Mouse (Mus musculus) kidney, adult 2 months (tissue): ENCODE measurements around the gene Arhgap32. TPM values are rescaled to one million over a fixed set of nuclear protein-coding genes. Genes with fewer than 3 reads are reported as not detected.

Experiments used
- DNase-seq: peaks from one replicate; pipeline ENCODE4 v3.0.0; 2021
- H3K27ac ChIP-seq: fragments of 200-500 bp; 2 replicates; pipeline ENCODE4 v1.5.1; 2012; ENCODE audit warnings: low read depth, low read length, control low read depth, inconsistent platforms; ENCODE audit not compliant: insufficient read depth
- H3K27me3 ChIP-seq: fragments of 200-500 bp; replicated peaks from 2 replicates; pipeline ENCODE4 v1.6.1; 2012; ENCODE audit warnings: mild to moderate bottlenecking, moderate library complexity, low read length, inconsistent platforms; ENCODE audit not compliant: control insufficient read depth, insufficient read depth
- H3K36me3 ChIP-seq: fragments of 200-500 bp; 2 replicates; pipeline ENCODE4 v1.6.1; 2012; ENCODE audit warnings: mild to moderate bottlenecking, moderate library complexity, low read length, inconsistent platforms; ENCODE audit not compliant: control insufficient read depth, insufficient read depth
- H3K4me1 ChIP-seq: fragments of 200-500 bp; 2 replicates; pipeline ENCODE4 v1.6.1; 2011; ENCODE audit warnings: low read length; ENCODE audit not compliant: control insufficient read depth, insufficient read depth
- H3K4me3 ChIP-seq: fragments of 200-500 bp; 2 replicates; pipeline ENCODE4 v1.5.1; 2011; ENCODE audit warnings: mild to moderate bottlenecking, low read depth, low read length, control low read depth; ENCODE audit not compliant: insufficient read depth
- CTCF ChIP-seq: fragments of 200-500 bp; conservative IDR thresholded peaks from 2 replicates; pipeline ENCODE4 v1.5.1; 2011; ENCODE audit warnings: low read depth, mild to moderate bottlenecking, control low read depth, low read length, moderate library complexity, mixed read lengths; ENCODE audit not compliant: insufficient read depth, insufficient read length
- POLR2A ChIP-seq: fragments of 200-500 bp; IDR thresholded peaks from one replicate; pipeline ENCODE4 v1.6.1; 2011; ENCODE audit warnings: low read depth, low read length, control low read depth
- WGBS: fragments of 180-500 bp; shearing (Covaris S2); methylation state at CpG from one replicate; pipeline ENCODE4 v1.1.7; 2018; 5-methylcytosine and 5-hydroxymethylcytosine counted together
- polyA plus RNA-seq: library from polyadenylated mRNA; depleted of rRNA; stranded (reverse); fragments of >200 nt; gene quantifications from 2 replicates; pipeline ENCODE4 v1.2.3, GENCODE M21; 2012; rRNA removed

Arhgap32 gene
- polyA plus RNA-seq = 9.5 and 10.1 TPM in 2 replicates

DNA sequence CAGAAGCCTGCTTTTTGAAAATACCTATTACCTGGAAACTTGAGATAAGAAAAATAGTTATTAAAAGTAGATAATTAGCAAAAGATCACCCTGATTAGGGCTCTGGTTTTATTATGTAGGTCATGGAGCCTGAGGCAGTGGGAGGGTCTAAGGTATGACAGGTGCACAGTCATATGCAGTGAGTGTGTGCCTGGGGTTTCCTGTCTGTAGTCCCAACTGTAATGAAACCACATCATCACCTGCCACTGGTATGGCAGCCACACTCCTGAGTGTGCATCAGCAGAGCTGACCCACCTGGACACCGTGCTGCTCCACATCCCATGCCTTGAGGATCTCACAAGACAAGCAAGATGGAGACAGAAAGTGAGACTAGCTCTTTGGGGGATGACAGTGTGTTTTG lies at the start of gene Arhgap32:
Gene Arhgap32 (plus strand): TSS at position 351 of the 400 bp plus-strand sequence.
- peak within 1 kb of the TSS; percentile 83 for H3K27ac ChIP-seq
- H3K27me3 ChIP-seq = no peaks in the 10 kb centered on the region
- H3K4me1 ChIP-seq = peaks cover 28% of the 10 kb centered on the region
- no peak for DNase-seq
- H3K4me3 ChIP-seq = no peak within 1 kb of the TSS
- H3K36me3 ChIP-seq = no peaks in the 10 kb centered on the region
- 87% methylated on average over 1 of the region's 1 CpGs for WGBS
- TF ChIP-seq CTCF = no peak
- TF ChIP-seq POLR2A = no peak

DNA sequence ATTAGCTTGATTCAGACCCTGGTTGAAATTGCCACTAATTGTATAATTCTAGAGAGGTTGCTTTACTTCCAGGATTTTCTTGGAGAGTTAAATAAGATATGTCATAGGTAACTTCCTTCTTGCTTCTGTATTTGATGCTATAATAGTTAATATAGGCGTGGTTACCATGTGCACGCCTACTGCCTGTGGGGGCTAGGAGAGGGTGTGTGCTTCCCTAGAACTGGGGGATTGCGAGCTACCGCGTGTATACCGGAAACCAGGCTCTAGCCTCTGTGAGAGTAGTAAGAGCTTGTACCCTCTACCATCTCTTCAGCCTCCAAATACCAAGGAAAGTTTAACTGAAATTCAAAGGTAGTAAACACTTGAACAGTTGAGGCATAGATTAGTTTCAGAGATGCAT lies 43.2 kb upstream of the Arhgap32 start:
- WGBS = 91% methylated on average over 6 of the region's 6 CpGs
- H3K36me3 ChIP-seq = no peaks in the 10 kb centered on the region
- H3K4me3 ChIP-seq = no peak overlapping the region
- TF ChIP-seq CTCF (no peak), POLR2A (no peak)
- H3K27me3 ChIP-seq = no peaks in the 10 kb centered on the region
- no peak overlapping the region for H3K27ac ChIP-seq
- no peaks in the 10 kb centered on the region; the same call in 1 of the 2 replicates for H3K4me1 ChIP-seq
- no peak for DNase-seq

DNA sequence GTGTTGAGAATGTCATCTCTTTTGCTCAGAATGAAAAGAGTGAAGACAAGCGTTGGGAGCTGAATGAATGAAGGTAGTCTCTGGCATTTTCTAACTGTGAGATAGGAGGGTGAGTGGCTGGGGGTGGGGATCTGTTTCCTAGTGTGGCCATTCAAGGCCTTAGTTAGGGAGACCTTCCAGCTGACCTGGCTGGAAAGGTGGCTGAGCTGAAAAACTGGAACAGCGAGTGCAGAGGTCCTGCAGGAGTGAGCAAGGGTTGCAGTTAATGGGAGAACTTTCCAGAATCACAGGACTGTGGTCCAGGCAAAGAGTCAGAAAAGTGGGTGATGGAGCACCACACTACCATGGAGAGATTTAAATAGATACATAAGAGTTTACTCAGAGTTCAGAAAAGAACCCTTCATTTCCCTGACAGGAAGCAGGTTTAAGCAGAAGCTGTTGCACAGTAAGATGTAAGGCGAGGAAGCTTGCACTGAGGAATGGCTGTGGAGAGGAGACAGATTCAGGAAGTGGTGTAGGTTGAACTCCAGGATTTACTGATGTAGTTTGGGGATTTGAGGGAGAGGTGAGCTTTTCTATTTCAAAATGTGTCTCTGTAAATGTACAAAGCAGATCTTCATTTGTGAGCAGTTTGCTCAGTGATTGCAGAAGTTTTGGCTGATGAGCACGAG lies 27.7 kb upstream of the Arhgap32 start:
- Histone ChIP-seq H3K4me1 (peaks cover 19% of the 10 kb centered on the region), H3K4me3 (no peak overlapping the region), H3K27me3 (no peaks in the 10 kb centered on the region), H3K36me3 (no peaks in the 10 kb centered on the region), H3K27ac (peak overlapping the region; percentile 35)
- TF ChIP-seq POLR2A (no peak), CTCF (0 out of 2 replicates have a peak, but pooled peaks have one; percentile 3)
- 42% methylated on average over 4 of the region's 4 CpGs for WGBS
- DNase-seq = peak; percentile 69

DNA sequence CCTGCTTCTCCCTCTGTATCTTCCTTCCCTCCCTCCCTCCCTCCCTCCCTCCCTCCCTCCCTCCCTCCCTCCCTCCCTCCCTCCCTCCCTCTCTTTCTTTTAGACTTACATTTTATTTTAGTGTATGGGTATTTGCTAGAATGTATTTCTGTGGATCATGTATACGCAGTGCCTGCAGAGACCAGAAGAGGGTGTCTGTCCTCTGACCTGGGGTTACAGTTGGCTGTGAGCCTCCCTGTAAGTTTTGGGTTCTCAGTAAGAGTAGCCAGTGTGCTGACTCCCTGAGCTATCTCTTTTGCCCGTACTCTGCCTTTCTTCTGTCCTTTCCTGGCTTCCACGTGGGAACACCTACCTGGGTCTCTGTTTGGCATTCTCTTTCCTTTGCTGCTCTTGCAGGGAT lies 27.1 kb upstream of the Arhgap32 start:
- H3K27me3 ChIP-seq = no peaks in the 10 kb centered on the region
- H3K36me3 ChIP-seq = no peaks in the 10 kb centered on the region
- TF ChIP-seq CTCF = peak; percentile 27; the same call in 1 of the 2 replicates
- TF ChIP-seq POLR2A = no peak
- no peak for DNase-seq
- H3K27ac ChIP-seq = 0 out of 2 replicates have a peak overlapping the region, but pooled peaks have one; percentile 28
- peaks cover 19% of the 10 kb centered on the region for H3K4me1 ChIP-seq
- no peak overlapping the region for H3K4me3 ChIP-seq
- WGBS = 67% methylated on average over 3 of the region's 3 CpGs

DNA sequence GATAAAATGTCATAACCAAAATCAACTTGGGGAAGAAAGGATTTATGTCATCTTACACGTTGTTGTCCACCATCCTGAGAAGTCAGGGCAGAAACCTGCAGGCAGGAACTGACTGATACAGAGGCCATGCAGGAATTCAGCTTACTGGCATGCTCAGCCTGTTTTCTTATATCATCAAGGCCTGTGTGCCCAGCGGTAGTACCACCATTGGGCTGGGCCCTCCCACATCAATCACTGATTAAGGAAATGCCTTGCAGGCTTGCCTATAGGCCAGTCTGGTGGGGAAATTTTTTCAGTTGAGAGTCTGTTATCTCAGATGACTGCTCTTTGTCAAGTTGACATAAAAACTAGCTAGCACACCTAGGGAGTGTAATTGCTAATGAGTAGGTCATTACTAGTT lies 22.5 kb upstream of the Arhgap32 start:
- no peak overlapping the region for H3K4me3 ChIP-seq
- TF ChIP-seq POLR2A = no peak
- TF ChIP-seq CTCF = no peak
- 72% methylated on average over 2 of the region's 2 CpGs for WGBS

DNA sequence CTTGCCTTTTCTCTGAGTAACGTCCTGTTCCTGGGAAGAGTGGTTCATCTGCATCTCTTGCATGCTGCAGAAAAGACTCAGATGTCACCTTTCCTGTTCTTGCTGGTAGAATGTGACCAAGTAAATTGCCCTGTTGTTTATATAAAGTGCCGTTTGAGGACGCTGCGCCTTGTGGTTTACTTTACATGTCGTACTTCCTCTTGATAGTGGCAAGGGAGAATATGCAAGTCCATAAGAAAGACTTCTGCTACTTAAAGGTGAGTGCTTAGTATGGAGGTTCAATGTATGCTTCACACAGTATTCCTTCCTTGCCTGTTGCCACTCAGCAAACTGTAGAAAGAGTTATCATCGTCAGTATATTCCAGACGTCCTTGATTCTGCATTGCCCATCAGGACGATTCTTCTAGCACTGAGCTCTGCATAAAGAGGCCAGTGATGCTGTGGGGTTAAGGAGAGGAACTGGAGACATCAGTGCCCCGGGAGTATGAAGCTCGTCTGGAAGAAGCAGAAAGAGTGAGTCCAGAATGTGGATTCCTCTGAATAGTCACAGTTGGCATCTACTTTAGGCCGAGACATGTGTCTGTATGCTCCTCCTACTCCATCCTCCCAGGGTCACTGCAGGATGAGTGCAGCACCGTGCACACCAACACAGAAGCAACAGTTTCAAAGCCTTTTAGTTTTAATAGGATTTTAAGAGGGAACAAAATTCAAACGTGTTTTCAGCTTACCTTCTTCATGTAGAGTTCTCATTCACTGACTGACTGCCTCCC lies 21.4 kb upstream of the Arhgap32 start:
- 0 out of 2 replicates have a peak overlapping the region, but pooled peaks have one; percentile 9 for H3K27ac ChIP-seq
- peaks cover 32% of the 10 kb centered on the region for H3K4me1 ChIP-seq
- TF ChIP-seq POLR2A = no peak
- no peak for TF ChIP-seq CTCF
- WGBS = 48% methylated on average over 13 of the region's 13 CpGs
- no peak overlapping the region for H3K4me3 ChIP-seq
- H3K36me3 ChIP-seq = no peaks in the 10 kb centered on the region
- peak; percentile 32 for DNase-seq
- no peaks in the 10 kb centered on the region for H3K27me3 ChIP-seq

More for the DNA sequence above, 22.5 kb upstream of the Arhgap32 start:
- Histone ChIP-seq H3K36me3 (no peaks in the 10 kb centered on the region), H3K27me3 (no peaks in the 10 kb centered on the region), H3K4me1 (peaks cover 37% of the 10 kb centered on the region), H3K27ac (no peak overlapping the region)
- no peak for DNase-seq

DNA sequence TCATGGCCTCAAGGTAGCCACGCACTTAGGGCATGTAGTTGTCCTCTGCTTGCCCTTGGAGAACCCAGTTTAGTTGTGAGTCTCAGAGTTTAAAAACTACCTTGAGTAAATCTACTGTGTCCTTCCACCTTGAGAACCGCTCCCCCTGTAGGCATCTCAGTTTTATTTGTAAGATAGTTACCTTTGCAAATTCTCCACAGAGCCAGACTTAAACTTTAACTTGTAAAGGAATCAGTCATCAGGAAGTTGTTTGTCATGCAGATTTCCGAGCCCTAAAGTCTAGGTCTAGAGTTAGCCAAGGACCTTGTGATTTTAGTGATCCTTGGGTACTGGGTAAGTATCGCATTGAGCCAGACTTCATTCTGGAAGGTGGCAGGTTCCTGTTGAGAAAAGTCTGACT lies 20.4 kb upstream of the Arhgap32 start:
- peak overlapping the region; percentile 99 for H3K27ac ChIP-seq
- WGBS = 36% methylated on average over 4 of the region's 4 CpGs
- no peak overlapping the region for H3K4me3 ChIP-seq
- no peaks in the 10 kb centered on the region for H3K27me3 ChIP-seq
- no peak for TF ChIP-seq CTCF
- TF ChIP-seq POLR2A = no peak
- H3K4me1 ChIP-seq = peaks cover 32% of the 10 kb centered on the region
- peak; percentile 79 for DNase-seq
- no peaks in the 10 kb centered on the region for H3K36me3 ChIP-seq
